Mouse (Mus musculus): ENCODE measurements around the gene Ifna5.
"Not testable (repeated sequence)": the region's sequence is repeated elsewhere in the genome, so short reads cannot be mapped to it uniquely, and the experiment has no call there.

Gene Ifna5

DNA sequence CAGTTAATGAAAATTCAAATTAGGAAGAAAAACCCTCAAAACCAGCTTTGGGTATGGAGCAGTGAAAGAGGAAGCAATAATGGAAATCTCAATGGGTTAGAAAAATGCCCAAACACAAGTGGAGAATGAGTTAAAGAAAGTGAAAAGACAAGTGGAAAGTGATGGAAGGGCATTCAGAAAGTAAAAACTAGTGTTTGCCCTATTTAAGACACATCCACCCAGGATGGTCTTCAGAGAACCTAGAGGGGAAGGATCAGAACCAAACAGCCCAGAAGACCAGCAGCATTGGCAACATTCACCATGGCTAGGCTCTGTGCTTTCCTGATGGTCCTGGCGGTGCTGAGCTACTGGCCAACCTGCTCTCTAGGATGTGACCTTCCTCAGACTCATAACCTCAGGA is at the start of gene Ifna5:
Ifna5 (plus strand) TSS at position 301 of the 400 bp plus-strand sequence.
- not testable (repeated sequence) for DNase-seq

GRCm38 (mm10) chr4:88788402-88788801 is 46.9 kb upstream of the Ifna5 start, which contains the start of gene Gm13277:
TSS of gene Gm13277 (plus strand) at chr4:88788632.
- DNase-seq, result peak; percentile 63

DNA sequence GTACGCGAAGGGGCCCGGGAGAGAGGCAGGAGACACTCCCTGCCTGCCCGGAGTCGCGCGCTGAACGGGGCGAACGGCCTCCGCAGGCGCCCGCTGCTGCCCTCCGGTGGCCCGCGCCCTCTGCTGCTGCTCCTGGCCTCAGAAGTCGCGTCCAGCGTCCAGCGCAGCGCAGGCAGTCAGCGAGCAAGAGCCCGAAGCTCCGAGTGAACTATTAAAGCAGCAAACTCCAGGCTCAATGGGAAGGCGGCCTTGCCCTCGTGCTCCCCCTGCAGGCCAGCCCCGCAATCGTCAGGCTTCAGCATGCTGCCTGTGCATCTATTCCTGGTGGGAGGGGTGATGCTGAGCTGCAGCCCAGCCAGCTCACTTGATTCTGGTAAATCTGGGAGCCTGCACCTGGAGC is 44.1 kb upstream of the Ifna5 start, which contains the start of gene Gm13278:
Gm13278 (plus strand) TSS at position 301 of the 400 bp plus-strand sequence.
- DNase-seq, result not testable (repeated sequence)

- DNase-seq, result peak; percentile 24
These were observed 41.2 kb upstream of the Ifna5 start, which contains the start of gene Gm13275 for GRCm38 (mm10) chr4:88793936-88794675. TSS of gene Gm13275 (plus strand) at chr4:88794487.

GRCm38 (mm10) chr4:88797097-88797496 is 38.2 kb upstream of the Ifna5 start, which contains the start of gene Gm13279:
TSS of gene Gm13279 (plus strand) at chr4:88797397.
- DNase-seq, result not testable (repeated sequence)

DNA sequence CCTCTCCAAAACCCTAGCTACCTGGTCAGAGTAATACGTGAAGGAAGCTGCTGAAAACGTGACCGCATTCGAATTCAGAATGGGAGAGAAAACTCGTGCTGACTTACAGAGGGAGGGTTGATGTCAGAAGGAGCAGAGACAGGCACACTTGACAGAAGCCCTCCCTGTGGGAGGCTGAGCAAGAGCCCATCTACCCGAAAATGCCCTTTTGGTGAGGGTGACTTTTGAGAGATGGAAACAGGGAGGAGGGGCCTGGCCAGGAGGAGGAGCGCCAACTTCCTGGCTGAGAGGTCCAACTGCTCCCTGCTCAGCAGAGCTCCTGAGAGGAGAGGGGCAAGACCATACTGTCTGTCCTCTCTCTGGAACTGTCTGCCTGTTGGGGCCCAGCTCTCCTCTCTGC is 36.0 kb upstream of the Ifna5 start, which contains the start of gene Gm13285:
Gm13285 (plus strand) TSS at position 301 of the 400 bp plus-strand sequence.
- DNase-seq, result not testable (repeated sequence)

DNA sequence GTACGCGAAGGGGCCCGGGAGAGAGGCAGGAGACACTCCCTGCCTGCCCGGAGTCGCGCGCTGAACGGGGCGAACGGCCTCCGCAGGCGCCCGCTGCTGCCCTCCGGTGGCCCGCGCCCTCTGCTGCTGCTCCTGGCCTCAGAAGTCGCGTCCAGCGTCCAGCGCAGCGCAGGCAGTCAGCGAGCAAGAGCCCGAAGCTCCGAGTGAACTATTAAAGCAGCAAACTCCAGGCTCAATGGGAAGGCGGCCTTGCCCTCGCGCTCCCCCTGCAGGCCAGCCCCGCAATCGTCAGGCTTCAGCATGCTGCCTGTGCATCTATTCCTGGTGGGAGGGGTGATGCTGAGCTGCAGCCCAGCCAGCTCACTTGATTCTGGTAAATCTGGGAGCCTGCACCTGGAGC is 32.4 kb upstream of the Ifna5 start, which contains the start of gene Gm13287:
Gm13287 (plus strand) TSS at position 301 of the 400 bp plus-strand sequence.
- DNase-seq, result not testable (repeated sequence)

GRCm38 (mm10) chr4:88805231-88805630 is 30.1 kb upstream of the Ifna5 start, which contains the start of gene Gm13288:
TSS of gene Gm13288 (plus strand) at chr4:88805531.
- DNase-seq, result not testable (repeated sequence)

GRCm38 (mm10) chr4:88805761-88806160 is 29.6 kb upstream of the Ifna5 start:
- DNase-seq, result not testable (repeated sequence)

DNA sequence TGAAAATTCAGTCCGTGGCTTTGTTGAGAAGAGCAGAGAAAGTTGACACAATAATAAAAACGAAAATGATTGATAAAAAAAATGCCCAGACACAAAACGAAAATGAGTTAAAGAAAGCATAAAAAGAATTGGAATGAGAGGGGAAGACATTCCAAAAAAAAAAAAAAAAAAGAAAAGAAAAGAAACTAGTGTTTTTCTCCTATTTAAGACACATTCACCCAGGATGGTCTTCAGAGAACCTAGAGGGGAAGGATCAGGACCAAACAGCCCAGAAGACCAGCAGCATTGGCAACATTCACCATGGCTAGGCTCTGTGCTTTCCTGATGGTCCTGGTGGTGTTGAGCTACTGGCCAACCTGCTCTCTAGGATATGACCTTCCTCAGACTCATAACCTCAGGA is 19.4 kb upstream of the Ifna5 start, which contains the start of gene Ifna7:
Ifna7 (plus strand) TSS at position 301 of the 400 bp plus-strand sequence.
- no peak for DNase-seq

DNA sequence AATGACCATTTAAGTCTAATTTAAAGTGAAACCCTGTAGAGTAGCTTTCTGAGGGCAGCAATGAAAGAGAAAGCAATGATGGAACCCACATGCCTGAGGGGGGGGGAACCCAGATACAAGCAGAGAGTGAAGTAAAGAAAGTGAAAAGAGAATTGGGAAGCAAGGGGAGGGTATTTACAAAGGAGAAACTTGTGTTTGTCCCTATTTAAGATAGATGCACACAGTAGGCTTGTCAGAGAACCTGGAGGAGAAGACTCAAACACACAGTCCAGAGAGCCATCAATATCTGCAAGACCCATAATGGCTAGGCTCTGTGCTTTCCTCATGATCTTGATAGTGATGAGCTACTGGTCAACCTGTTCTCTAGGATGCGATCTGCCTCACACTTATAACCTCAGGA is 15.7 kb upstream of the Ifna5 start, which contains the start of gene Ifna11:
Ifna11 (plus strand) TSS at position 301 of the 400 bp plus-strand sequence.
- no peak for DNase-seq

- peak; percentile 9 for DNase-seq
These were observed 12.3 kb upstream of the Ifna5 start for GRCm38 (mm10) chr4:88822995-88823394.

- not testable (repeated sequence) for DNase-seq
These were observed 8.2 kb upstream of the Ifna5 start, which contains the start of gene Ifna6 for GRCm38 (mm10) chr4:88827116-88827515. TSS of gene Ifna6 (plus strand) at chr4:88827416.

DNA sequence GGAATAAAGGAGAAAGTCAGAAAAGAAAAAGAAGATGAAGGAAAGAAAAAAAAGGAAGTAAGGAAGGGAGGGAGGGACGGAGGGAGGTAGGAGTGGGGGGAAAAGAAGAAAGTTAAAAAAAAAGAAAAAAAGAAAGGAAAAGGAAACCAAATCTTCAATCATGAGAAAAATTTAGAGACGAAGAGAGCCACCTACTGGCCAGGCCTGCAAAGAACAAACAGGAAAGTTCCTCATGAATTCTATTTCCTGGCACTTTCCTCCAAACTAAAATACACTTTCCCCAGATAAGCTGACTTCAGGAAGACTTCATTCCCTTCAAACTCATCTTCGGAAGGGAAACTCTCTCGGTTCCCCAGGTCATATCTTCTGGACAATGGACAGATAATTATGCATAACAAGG is 4.8 kb upstream of the Ifna5 start:
- peak; percentile 11 for DNase-seq

DNA sequence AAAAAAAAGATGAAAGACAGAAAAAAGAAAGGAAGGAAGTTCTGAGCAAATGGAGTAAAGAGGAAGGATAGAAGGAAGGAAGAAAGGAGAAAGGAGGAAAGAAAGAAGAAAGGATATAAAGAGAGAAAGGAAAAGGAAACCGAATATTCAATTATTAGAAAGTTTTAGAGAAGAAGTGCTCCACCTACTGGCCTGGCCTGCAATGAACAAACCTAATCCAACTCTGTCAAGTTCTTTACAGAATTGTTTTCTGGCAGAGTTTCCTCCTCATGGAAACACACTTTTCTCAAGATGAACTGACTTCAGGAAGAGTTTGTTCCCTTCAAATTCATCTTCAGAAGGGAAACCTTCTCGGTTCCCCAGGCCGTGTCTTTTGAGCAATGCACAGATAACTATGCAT is 3.5 kb downstream of the Ifna5 start:
- no peak for DNase-seq

DNA sequence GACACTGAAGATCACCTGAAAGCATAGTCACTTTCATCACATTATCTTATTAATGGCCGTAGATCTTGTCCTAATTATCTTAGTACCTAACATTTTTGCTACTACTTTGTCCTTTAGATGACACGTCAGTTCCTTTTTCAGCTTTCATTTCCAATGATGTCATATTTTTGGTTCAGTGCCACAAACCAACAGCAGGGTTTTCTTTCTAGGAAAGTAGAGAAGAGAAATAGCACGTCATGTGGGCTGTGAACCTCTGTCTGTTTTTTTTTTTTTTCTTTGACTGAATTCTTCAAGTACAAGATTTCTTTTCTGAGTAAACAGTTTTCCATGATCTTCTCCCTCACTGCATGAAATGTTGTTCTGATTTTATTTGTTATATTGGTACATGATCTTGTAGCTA is 4.7 kb downstream of the Ifna5 start:
- DNase-seq, result no peak

DNA sequence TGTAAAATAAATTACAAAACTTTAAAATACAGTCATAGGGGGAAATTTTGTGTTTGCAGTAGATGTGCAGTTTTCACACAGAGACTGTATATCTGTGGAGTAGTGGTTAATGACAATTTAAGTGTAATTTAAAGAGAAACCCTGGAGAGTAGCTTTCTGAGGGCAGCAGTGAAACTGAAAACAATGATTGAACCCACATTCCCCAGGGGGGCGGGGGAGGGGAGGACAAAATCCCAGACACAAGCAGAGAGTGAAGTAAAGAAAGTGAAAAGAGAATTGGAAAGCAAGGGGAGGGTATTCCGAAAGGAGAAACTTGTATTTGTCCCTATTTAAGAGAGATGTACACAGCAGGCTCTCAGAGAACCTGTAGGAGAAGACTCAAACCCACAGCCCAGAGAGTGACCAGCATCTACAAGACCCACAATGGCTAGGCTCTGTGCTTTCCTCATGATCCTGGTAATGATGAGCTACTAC is 6.2 kb downstream of the Ifna5 start, which contains the start of gene Ifna4:
Ifna4 (plus strand) TSS at position 424 of the 474 bp plus-strand sequence.
- no peak for DNase-seq

GRCm38 (mm10) chr4:88845334-88845733 is 10.0 kb downstream of the Ifna5 start:
- DNase-seq, result no peak

GRCm38 (mm10) chr4:88849698-88850097 is 14.4 kb downstream of the Ifna5 start, which contains the start of gene Ifna1:
TSS of gene Ifna1 (plus strand) at chr4:88850087.
- DNase-seq, result no peak

DNA sequence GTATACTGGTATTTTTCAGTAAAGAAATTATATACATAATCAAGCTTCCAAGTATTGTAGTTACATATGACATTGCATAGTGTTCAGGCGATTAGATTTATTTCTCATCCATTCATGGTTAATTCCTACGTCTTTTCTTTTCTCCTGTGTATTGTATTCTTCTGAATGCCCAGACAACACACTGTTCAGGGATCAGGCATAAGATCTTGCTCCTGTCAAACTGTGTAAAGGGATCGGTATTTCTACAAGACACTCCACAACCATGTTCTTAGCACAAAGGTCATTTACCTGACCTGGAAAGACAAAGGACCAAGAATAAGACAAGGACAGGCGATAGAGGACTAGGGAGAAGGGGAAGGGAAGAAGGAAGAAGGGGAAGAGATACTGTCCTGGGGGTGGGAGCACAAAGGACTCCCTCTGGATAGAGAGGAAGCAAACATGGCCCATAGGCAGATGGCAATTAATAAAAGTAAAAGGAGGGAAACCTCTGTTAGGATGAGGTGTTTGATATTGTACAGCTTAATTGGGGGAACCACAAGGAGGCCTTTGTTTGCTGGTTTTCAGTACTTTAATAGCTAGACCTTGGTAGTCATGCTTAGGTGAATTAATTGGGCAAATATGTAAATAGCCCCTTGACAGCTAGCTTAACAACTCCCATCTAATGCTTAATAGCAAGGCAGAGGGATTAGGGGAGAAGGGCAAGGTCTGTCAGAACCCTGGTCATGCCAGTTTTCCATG is 15.9 kb downstream of the Ifna5 start:
- DNase-seq, result no peak

DNA sequence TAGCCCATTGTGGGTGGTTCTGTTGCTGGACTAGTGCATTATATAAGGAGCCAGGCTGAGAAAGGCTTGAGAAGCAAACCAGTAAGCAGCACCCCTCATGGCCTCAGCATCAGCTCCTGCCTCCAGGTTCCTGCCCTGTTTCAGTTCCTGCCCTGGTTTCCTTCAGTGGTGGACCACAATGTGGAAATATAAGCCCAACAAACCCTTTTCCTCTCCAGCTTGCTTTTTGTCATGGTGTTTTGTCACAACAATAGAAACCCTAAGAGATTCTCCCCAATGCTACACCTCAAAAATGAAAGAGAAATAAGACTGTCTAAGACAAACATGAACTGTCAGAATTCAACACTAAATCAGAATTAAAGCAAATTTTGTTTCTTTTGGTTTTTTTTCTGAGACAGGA is 23.9 kb downstream of the Ifna5 start:
- DNase-seq, result no peak

- DNase-seq, result no peak
These were observed 28.0 kb downstream of the Ifna5 start for GRCm38 (mm10) chr4:88863309-88863708.

GRCm38 (mm10) chr4:88864599-88864998 is 29.3 kb downstream of the Ifna5 start:
- DNase-seq, result no peak
